Mouse (Mus musculus): ENCODE measurements around the gene Prpf40b. TPM values are rescaled to one million over a fixed set of nuclear protein-coding genes. Genes with fewer than 3 reads are reported as not detected.

Prpf40b gene
- polyA plus RNA-seq, 2 experiments: 3.6 to 8.9 TPM

DNA sequence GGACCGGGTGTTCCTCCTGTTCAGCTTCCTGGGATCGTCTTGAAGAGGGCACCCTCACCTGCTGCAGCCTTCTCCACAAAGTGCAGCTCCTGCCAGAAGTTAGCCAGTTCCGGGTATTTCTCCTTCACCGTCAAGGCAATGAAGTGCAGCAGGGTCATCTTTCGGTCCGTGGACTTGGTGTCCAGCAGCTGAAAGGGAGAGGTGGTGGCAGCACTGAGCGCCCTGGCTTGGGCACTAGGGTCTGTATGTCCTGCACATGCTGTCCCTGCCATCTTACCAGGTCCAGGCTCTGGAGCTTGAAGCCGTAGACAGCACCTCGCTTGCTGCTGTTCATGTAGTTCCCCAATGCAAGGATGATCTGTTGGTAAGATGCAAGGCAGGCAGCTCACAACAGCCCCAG lies 26.1 kb downstream of the Prpf40b start:
- no peak overlapping the region for H3K4me2 ChIP-seq (ENCODE audit: low read depth)
- no peaks in the 10 kb centered on the region for H3K27me3 ChIP-seq (ENCODE audit: control insufficient read depth, insufficient read depth, low read length)
- ATAC-seq (ENCODE audit: insufficient read depth) (no peak), DNase-seq (ENCODE audit: low read depth in 3 of 3, low spot score in 3 of 3) (no peak)
- no peak overlapping the region for H3K27ac ChIP-seq
- no peaks in the 10 kb centered on the region for H3K9me3 ChIP-seq (ENCODE audit: control insufficient read depth, low read length)
- H3K9ac ChIP-seq (replicated peaks): no peak overlapping the region
- no peaks in the 10 kb centered on the region for H3K4me1 ChIP-seq (replicated peaks; ENCODE audit: control insufficient read depth in 2 of 2, insufficient read depth in 2 of 2, low read length in 1 of 2)
- H3K4me3 ChIP-seq (ENCODE audit: insufficient read depth in 1 of 2, low read depth in 2 of 2, low read length in 2 of 2): no peak overlapping the region
- no peaks in the 10 kb centered on the region for H3K36me3 ChIP-seq (replicated peaks; ENCODE audit: control insufficient read depth, insufficient read depth, low read depth)
- WGBS (ENCODE audit: insufficient replicate concordance): 68% methylated on average over 9 of the region's 9 CpGs
- TF ChIP-seq CTCF (IDR thresholded peaks at IDR 0.05; ENCODE audit: low read depth) (no peak), EP300 (IDR thresholded peaks at IDR 0.05; ENCODE audit: low read depth) (no peak)

DNA sequence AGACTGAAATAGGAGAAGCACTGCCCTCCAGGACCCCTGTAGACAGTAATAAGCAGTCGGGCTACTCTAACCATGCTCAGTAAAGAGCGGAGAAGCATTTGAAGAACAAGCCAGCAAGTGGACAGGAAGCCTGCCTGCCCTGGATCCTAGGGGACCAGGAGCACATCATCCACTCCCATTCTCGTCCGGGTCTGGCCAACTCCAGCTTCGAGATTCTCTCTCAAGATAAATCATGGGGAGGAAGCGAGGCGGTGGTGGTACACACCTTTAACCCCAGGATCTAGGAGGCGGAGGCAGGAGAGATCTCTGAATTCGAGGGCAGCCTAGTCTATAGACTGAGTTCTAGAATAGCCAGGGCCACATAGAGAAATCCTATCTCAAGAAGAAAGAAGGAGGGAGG lies 29.3 kb downstream of the Prpf40b start:
- WGBS (ENCODE audit: insufficient replicate concordance): 64% methylated on average over 9 of the region's 9 CpGs
- H3K9me3 ChIP-seq (ENCODE audit: control insufficient read depth, low read length): no peaks in the 10 kb centered on the region
- H3K36me3 ChIP-seq (replicated peaks; ENCODE audit: control insufficient read depth, insufficient read depth, low read depth): no peaks in the 10 kb centered on the region
- H3K27ac ChIP-seq: no peak overlapping the region
- H3K4me1 ChIP-seq (replicated peaks; ENCODE audit: control insufficient read depth in 2 of 2, insufficient read depth in 2 of 2, low read length in 1 of 2): no peaks in the 10 kb centered on the region
- TF ChIP-seq EP300 (IDR thresholded peaks at IDR 0.05; ENCODE audit: low read depth): no peak
- TF ChIP-seq CTCF (IDR thresholded peaks at IDR 0.05; ENCODE audit: low read depth): no peak
- no peaks in the 10 kb centered on the region for H3K27me3 ChIP-seq (ENCODE audit: control insufficient read depth, insufficient read depth, low read length)
- DNase-seq (ENCODE audit: low read depth in 3 of 3, low spot score in 3 of 3) (no peak), ATAC-seq (ENCODE audit: insufficient read depth) (no peak)
- no peak overlapping the region for H3K4me2 ChIP-seq (ENCODE audit: low read depth)
- no peak overlapping the region for H3K9ac ChIP-seq (replicated peaks)
- H3K4me3 ChIP-seq (ENCODE audit: insufficient read depth in 1 of 2, low read depth in 2 of 2, low read length in 2 of 2): no peak overlapping the region

DNA sequence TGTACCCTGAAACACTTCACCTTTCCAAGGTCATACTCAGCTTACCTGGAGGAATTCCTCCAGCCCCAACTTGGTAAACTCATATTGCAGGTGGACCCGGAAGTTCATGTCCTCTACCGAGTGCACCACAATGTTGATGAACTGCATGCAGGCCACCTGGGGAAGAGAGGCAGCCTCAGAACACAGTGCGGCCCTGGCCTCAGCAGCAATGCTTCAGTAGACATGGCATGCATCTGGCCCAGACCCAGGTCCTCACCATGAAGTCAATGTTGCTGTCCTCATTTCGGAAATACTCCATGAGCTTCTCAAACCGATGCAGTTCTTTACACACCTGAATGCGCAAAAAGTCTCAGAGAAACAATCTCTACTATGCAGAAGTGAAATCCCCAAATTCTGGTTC lies 30.7 kb downstream of the Prpf40b start:
- Histone ChIP-seq H3K9me3 (ENCODE audit: control insufficient read depth, low read length) (no peaks in the 10 kb centered on the region), H3K4me3 (ENCODE audit: insufficient read depth in 1 of 2, low read depth in 2 of 2, low read length in 2 of 2) (no peak overlapping the region), H3K9ac (replicated peaks) (no peak overlapping the region), H3K36me3 (replicated peaks; ENCODE audit: control insufficient read depth, insufficient read depth, low read depth) (no peaks in the 10 kb centered on the region), H3K27me3 (ENCODE audit: control insufficient read depth, insufficient read depth, low read length) (no peaks in the 10 kb centered on the region), H3K4me1 (replicated peaks; ENCODE audit: control insufficient read depth in 2 of 2, insufficient read depth in 2 of 2, low read length in 1 of 2) (0 out of 4 replicates have a peak, but pooled peaks cover 0 to 4% of the 10 kb centered on the region in 2 experiments), H3K4me2 (ENCODE audit: low read depth) (no peak overlapping the region), H3K27ac (no peak overlapping the region)
- DNase-seq (ENCODE audit: low read depth in 3 of 3, low spot score in 3 of 3): no peak
- ATAC-seq (ENCODE audit: insufficient read depth): no peak
- TF ChIP-seq EP300 (IDR thresholded peaks at IDR 0.05; ENCODE audit: low read depth) (no peak), CTCF (IDR thresholded peaks at IDR 0.05; ENCODE audit: low read depth) (no peak)
- WGBS (ENCODE audit: insufficient replicate concordance): 72% methylated on average over 6 of the region's 6 CpGs

DNA sequence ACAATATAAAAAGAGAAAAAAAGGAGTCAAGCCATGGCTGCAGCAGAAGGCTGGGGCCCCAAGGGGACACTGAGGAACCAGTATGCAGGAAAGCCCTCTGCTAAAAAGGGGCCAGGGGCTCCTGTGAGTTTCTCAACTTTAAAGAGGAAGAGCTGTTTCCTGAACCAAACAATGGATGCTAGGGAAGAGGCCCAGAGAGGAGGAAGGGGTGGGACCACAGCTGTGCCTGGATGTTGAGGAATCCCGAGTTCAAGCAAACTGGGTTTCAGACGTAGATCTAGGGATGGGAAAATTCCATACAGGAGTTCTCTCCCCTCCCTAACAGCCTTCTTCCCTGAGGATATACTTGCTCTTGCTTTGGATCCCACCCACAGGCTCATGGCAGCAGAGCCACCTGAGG lies 31.5 kb downstream of the Prpf40b start:
- no peaks in the 10 kb centered on the region for H3K36me3 ChIP-seq (replicated peaks; ENCODE audit: control insufficient read depth, insufficient read depth, low read depth)
- TF ChIP-seq CTCF (IDR thresholded peaks at IDR 0.05; ENCODE audit: low read depth) (no peak), EP300 (IDR thresholded peaks at IDR 0.05; ENCODE audit: low read depth) (no peak)
- H3K9me3 ChIP-seq (ENCODE audit: control insufficient read depth, low read length): no peaks in the 10 kb centered on the region
- H3K4me1 ChIP-seq (replicated peaks; ENCODE audit: control insufficient read depth in 2 of 2, insufficient read depth in 2 of 2, low read length in 1 of 2): peaks cover 0 to 11% of the 10 kb centered on the region in 2 experiments; a peak in 2 of 4 replicates
- H3K9ac ChIP-seq (replicated peaks): no peak overlapping the region
- DNase-seq (ENCODE audit: low read depth in 3 of 3, low spot score in 3 of 3) (no peak), ATAC-seq (ENCODE audit: insufficient read depth) (no peak)
- H3K27ac ChIP-seq: no peak overlapping the region
- 14% methylated on average over 2 of the region's 2 CpGs for WGBS (ENCODE audit: insufficient replicate concordance)
- no peak overlapping the region for H3K4me3 ChIP-seq (ENCODE audit: insufficient read depth in 1 of 2, low read depth in 2 of 2, low read length in 2 of 2)
- H3K4me2 ChIP-seq (ENCODE audit: low read depth): no peak overlapping the region
- H3K27me3 ChIP-seq (ENCODE audit: control insufficient read depth, insufficient read depth, low read length): no peaks in the 10 kb centered on the region

DNA sequence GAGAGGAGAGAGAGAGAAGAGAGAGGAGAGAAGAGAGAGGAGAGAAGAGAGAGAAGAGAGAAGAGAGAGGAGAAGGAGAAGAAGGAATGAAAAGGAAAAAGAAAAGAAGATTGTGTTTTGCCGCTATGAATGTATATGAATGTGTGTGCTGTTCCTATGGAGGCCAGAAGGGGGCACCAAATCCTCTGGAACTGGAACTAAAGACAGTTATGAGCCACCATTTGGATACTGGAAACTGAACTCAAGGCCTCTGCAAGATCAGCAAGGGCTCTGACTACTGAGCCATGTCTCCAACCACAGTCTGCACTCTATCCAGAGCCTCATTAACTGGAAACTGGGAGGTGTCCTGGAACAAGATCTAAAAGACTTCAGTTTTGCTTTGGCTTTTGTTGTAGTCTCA lies 32.1 kb downstream of the Prpf40b start:
- DNase-seq (ENCODE audit: low read depth in 3 of 3, low spot score in 3 of 3): peak in 1 of 3 experiments; percentile 17
- ATAC-seq (ENCODE audit: insufficient read depth): no peak

More for the DNA sequence above, 32.1 kb downstream of the Prpf40b start:
- 59% methylated on average over 1 of the region's 1 CpGs for WGBS (ENCODE audit: insufficient replicate concordance)
- Histone ChIP-seq H3K4me1 (replicated peaks; ENCODE audit: control insufficient read depth in 2 of 2, insufficient read depth in 2 of 2, low read length in 1 of 2) (peaks cover 0 to 17% of the 10 kb centered on the region in 2 experiments; a peak in 2 of 4 replicates), H3K9me3 (ENCODE audit: control insufficient read depth, low read length) (no peaks in the 10 kb centered on the region), H3K27ac (no peak overlapping the region), H3K27me3 (ENCODE audit: control insufficient read depth, insufficient read depth, low read length) (no peaks in the 10 kb centered on the region), H3K36me3 (replicated peaks; ENCODE audit: control insufficient read depth, insufficient read depth, low read depth) (no peaks in the 10 kb centered on the region), H3K4me2 (ENCODE audit: low read depth) (no peak overlapping the region), H3K4me3 (ENCODE audit: insufficient read depth in 1 of 2, low read depth in 2 of 2, low read length in 2 of 2) (no peak overlapping the region), H3K9ac (replicated peaks) (no peak overlapping the region)
- no peak for TF ChIP-seq EP300 (IDR thresholded peaks at IDR 0.05; ENCODE audit: low read depth)
- TF ChIP-seq CTCF (IDR thresholded peaks at IDR 0.05; ENCODE audit: low read depth): peak; percentile 75
